Mouse (Mus musculus): ENCODE data around the gene Pax8. TPM values are rescaled to one million over a fixed set of nuclear protein-coding genes. Genes with fewer than 3 reads are reported as not detected.

The Pax8 gene
- not detected for total RNA-seq (2021)
- long read RNA-seq, experiment 1, result 0 reads
- long read RNA-seq, experiment 2, result 0 reads

- DNase-seq, result no peak
Measured at GRCm38 (mm10) chr2:24475420-24475819, at the start of gene Pax8. Gene Pax8 (minus strand): TSS chr2:24475599.

GRCm38 (mm10) chr2:24521430-24522226 lies 46.2 kb upstream of the Pax8 start:
- peak; percentile 6 to 15 for DNase-seq

- no peak for DNase-seq
Measured at GRCm38 (mm10) chr2:24520576-24521272, 45.3 kb upstream of the Pax8 start.

- no peak for DNase-seq
Measured at GRCm38 (mm10) chr2:24516946-24517345, 41.5 kb upstream of the Pax8 start.

- DNase-seq, result no peak
Measured at GRCm38 (mm10) chr2:24507359-24507758, 32.0 kb upstream of the Pax8 start.

- DNase-seq, result peak; percentile 28 to 49
Measured at GRCm38 (mm10) chr2:24502963-24503471, 27.6 kb upstream of the Pax8 start.

- DNase-seq, result no peak
Measured at GRCm38 (mm10) chr2:24500921-24501320, 25.5 kb upstream of the Pax8 start.

- peak; percentile 8 to 9 for DNase-seq
Measured at GRCm38 (mm10) chr2:24490564-24490963, 15.2 kb upstream of the Pax8 start.

- DNase-seq, result no peak
Measured at GRCm38 (mm10) chr2:24488660-24489059, 13.3 kb upstream of the Pax8 start.

- DNase-seq, result no peak
Measured at GRCm38 (mm10) chr2:24487056-24487825, 11.8 kb upstream of the Pax8 start.

- no peak for DNase-seq
Measured at GRCm38 (mm10) chr2:24485398-24485797, 10.0 kb upstream of the Pax8 start.

GRCm38 (mm10) chr2:24479906-24480305 lies 4.5 kb upstream of the Pax8 start:
- peak; percentile 8 to 19 for DNase-seq

- DNase-seq, result no peak
Measured at GRCm38 (mm10) chr2:24479151-24479550, 3.8 kb upstream of the Pax8 start.

- no peak for DNase-seq
Measured at GRCm38 (mm10) chr2:24478611-24479010, 3.2 kb upstream of the Pax8 start.

- no peak for DNase-seq
Measured at GRCm38 (mm10) chr2:24474514-24475378, 653 bp downstream of the Pax8 start.

- DNase-seq, result no peak
Measured at GRCm38 (mm10) chr2:24473641-24474511, 1.5 kb downstream of the Pax8 start.

GRCm38 (mm10) chr2:24472677-24473076 lies 2.7 kb downstream of the Pax8 start:
- no peak for DNase-seq

GRCm38 (mm10) chr2:24472111-24472510 lies 3.3 kb downstream of the Pax8 start:
- no peak for DNase-seq

- DNase-seq, result no peak
Measured at GRCm38 (mm10) chr2:24469102-24469501, 6.3 kb downstream of the Pax8 start.

GRCm38 (mm10) chr2:24468430-24468829 lies 7.0 kb downstream of the Pax8 start:
- DNase-seq, result no peak

Data from adrenal gland, postnatal 36 days (tissue).